Mouse (Mus musculus): ENCODE data around the gene Nuak1. TPM values are rescaled to one million over a fixed set of nuclear protein-coding genes. Genes with fewer than 3 reads are reported as not detected.
"Not testable (repeated sequence)": the region's sequence is repeated elsewhere in the genome, so short reads cannot be mapped to it uniquely, and the experiment has no call there.

The Nuak1 gene
- polyA plus RNA-seq (2015; fragmentation: Nextera tagmentation; extraction: Ambion mirVana), result 5.5 and 5.6 TPM in 2 replicates

GRCm38 (mm10) chr10:84440541-84441433 is at the start of gene Nuak1:
Nuak1 (minus strand) TSS chr10:84440597.
- H3K27me3 ChIP-seq (ENCODE audit: control insufficient read depth, insufficient read depth, low read depth, low read length), result no peaks in the 10 kb centered on the region
- peaks cover 33% of the 10 kb centered on the region for H3K4me1 ChIP-seq (ENCODE audit: control insufficient read depth, insufficient read depth, low read length)
- under 1% methylated on average over 87 of the region's 94 CpGs for WGBS
- H3K36me3 ChIP-seq (ENCODE audit: control insufficient read depth, insufficient read depth, low read length), result no peaks in the 10 kb centered on the region
- peak within 1 kb of the TSS; percentile 83 for H3K4me3 ChIP-seq (ENCODE audit: low read depth, low read length)
- peak within 1 kb of the TSS; percentile 93 for H3K27ac ChIP-seq (ENCODE audit: low read length)
- peak; percentile 90 for ATAC-seq
- no peaks in the 10 kb centered on the region for H3K9me3 ChIP-seq (replicated peaks; ENCODE audit: control insufficient read depth, low read length, poor library complexity, severe bottlenecking)
- H3K4me2 ChIP-seq (ENCODE audit: low read length), result peak within 1 kb of the TSS; percentile 97
- H3K9ac ChIP-seq (ENCODE audit: low read depth, low read length), result peak within 1 kb of the TSS; percentile 99

GRCm38 (mm10) chr10:84490115-84490514 is 49.7 kb upstream of the Nuak1 start:
- Histone ChIP-seq H3K4me3 (ENCODE audit: low read depth, low read length) (no peak overlapping the region), H3K36me3 (ENCODE audit: control insufficient read depth, insufficient read depth, low read length) (no peaks in the 10 kb centered on the region), H3K27me3 (ENCODE audit: control insufficient read depth, insufficient read depth, low read depth, low read length) (no peaks in the 10 kb centered on the region), H3K9ac (ENCODE audit: low read depth, low read length) (no peak overlapping the region), H3K9me3 (replicated peaks; ENCODE audit: control insufficient read depth, low read length, poor library complexity, severe bottlenecking) (no peaks in the 10 kb centered on the region), H3K4me2 (ENCODE audit: low read length) (no peak overlapping the region), H3K27ac (ENCODE audit: low read length) (no peak overlapping the region), H3K4me1 (ENCODE audit: control insufficient read depth, insufficient read depth, low read length) (no peaks in the 10 kb centered on the region)
- WGBS, result 91% methylated on average over 5 of the region's 5 CpGs
- ATAC-seq, result no peak

- no peak overlapping the region for H3K4me3 ChIP-seq (ENCODE audit: low read depth, low read length)
- no peak overlapping the region for H3K9ac ChIP-seq (ENCODE audit: low read depth, low read length)
- no peak for ATAC-seq
- H3K9me3 ChIP-seq (replicated peaks; ENCODE audit: control insufficient read depth, low read length, poor library complexity, severe bottlenecking), result no peaks in the 10 kb centered on the region
- H3K27me3 ChIP-seq (ENCODE audit: control insufficient read depth, insufficient read depth, low read depth, low read length), result no peaks in the 10 kb centered on the region
- no peaks in the 10 kb centered on the region for H3K36me3 ChIP-seq (ENCODE audit: control insufficient read depth, insufficient read depth, low read length)
- 39% methylated on average over 6 of the region's 6 CpGs for WGBS
- no peak overlapping the region for H3K4me2 ChIP-seq (ENCODE audit: low read length)
- no peaks in the 10 kb centered on the region for H3K4me1 ChIP-seq (ENCODE audit: control insufficient read depth, insufficient read depth, low read length)
- no peak overlapping the region for H3K27ac ChIP-seq (ENCODE audit: low read length)
Observed at GRCm38 (mm10) chr10:84488315-84488714, 47.9 kb upstream of the Nuak1 start.

GRCm38 (mm10) chr10:84484661-84485060 is 44.3 kb upstream of the Nuak1 start:
- Histone ChIP-seq H3K36me3 (ENCODE audit: control insufficient read depth, insufficient read depth, low read length) (no peaks in the 10 kb centered on the region), H3K4me2 (ENCODE audit: low read length) (no peak overlapping the region), H3K4me3 (ENCODE audit: low read depth, low read length) (no peak overlapping the region), H3K27me3 (ENCODE audit: control insufficient read depth, insufficient read depth, low read depth, low read length) (no peaks in the 10 kb centered on the region), H3K4me1 (ENCODE audit: control insufficient read depth, insufficient read depth, low read length) (no peaks in the 10 kb centered on the region; the same call in 1 of the 2 replicates), H3K9ac (ENCODE audit: low read depth, low read length) (no peak overlapping the region), H3K27ac (ENCODE audit: low read length) (no peak overlapping the region), H3K9me3 (replicated peaks; ENCODE audit: control insufficient read depth, low read length, poor library complexity, severe bottlenecking) (no peaks in the 10 kb centered on the region)
- no peak for ATAC-seq
- 50% methylated on average over 1 of the region's 1 CpGs for WGBS

- Histone ChIP-seq H3K4me3 (ENCODE audit: low read depth, low read length) (no peak overlapping the region), H3K4me1 (ENCODE audit: control insufficient read depth, insufficient read depth, low read length) (no peaks in the 10 kb centered on the region; the same call in 1 of the 2 replicates), H3K36me3 (ENCODE audit: control insufficient read depth, insufficient read depth, low read length) (no peaks in the 10 kb centered on the region), H3K27me3 (ENCODE audit: control insufficient read depth, insufficient read depth, low read depth, low read length) (no peaks in the 10 kb centered on the region), H3K4me2 (ENCODE audit: low read length) (no peak overlapping the region), H3K27ac (ENCODE audit: low read length) (no peak overlapping the region), H3K9ac (ENCODE audit: low read depth, low read length) (no peak overlapping the region), H3K9me3 (replicated peaks; ENCODE audit: control insufficient read depth, low read length, poor library complexity, severe bottlenecking) (no peaks in the 10 kb centered on the region)
- no peak for ATAC-seq
- 77% methylated on average over 3 of the region's 3 CpGs for WGBS
Observed at GRCm38 (mm10) chr10:84483553-84483952, 43.2 kb upstream of the Nuak1 start.

GRCm38 (mm10) chr10:84483069-84483468 is 42.7 kb upstream of the Nuak1 start:
- no peak for ATAC-seq
- Histone ChIP-seq H3K4me3 (ENCODE audit: low read depth, low read length) (no peak overlapping the region), H3K9me3 (replicated peaks; ENCODE audit: control insufficient read depth, low read length, poor library complexity, severe bottlenecking) (no peaks in the 10 kb centered on the region), H3K4me2 (ENCODE audit: low read length) (no peak overlapping the region), H3K27ac (ENCODE audit: low read length) (no peak overlapping the region), H3K9ac (ENCODE audit: low read depth, low read length) (no peak overlapping the region), H3K4me1 (ENCODE audit: control insufficient read depth, insufficient read depth, low read length) (no peaks in the 10 kb centered on the region; the same call in 1 of the 2 replicates), H3K27me3 (ENCODE audit: control insufficient read depth, insufficient read depth, low read depth, low read length) (no peaks in the 10 kb centered on the region), H3K36me3 (ENCODE audit: control insufficient read depth, insufficient read depth, low read length) (no peaks in the 10 kb centered on the region)
- 81% methylated on average over 2 of the region's 2 CpGs for WGBS

GRCm38 (mm10) chr10:84482418-84482817 is 42.0 kb upstream of the Nuak1 start:
- H3K4me3 ChIP-seq (ENCODE audit: low read depth, low read length); H3K27me3 ChIP-seq (ENCODE audit: control insufficient read depth, insufficient read depth, low read depth, low read length); H3K9ac ChIP-seq (ENCODE audit: low read depth, low read length); ATAC-seq; H3K27ac ChIP-seq (ENCODE audit: low read length); H3K9me3 ChIP-seq (replicated peaks; ENCODE audit: control insufficient read depth, low read length, poor library complexity, severe bottlenecking); H3K4me1 ChIP-seq (ENCODE audit: control insufficient read depth, insufficient read depth, low read length); H3K36me3 ChIP-seq (ENCODE audit: control insufficient read depth, insufficient read depth, low read length); H3K4me2 ChIP-seq (ENCODE audit: low read length): not testable (repeated sequence)
- WGBS, result 93% methylated on average over 15 of the region's 15 CpGs

- no peak for ATAC-seq
- Histone ChIP-seq H3K9me3 (replicated peaks; ENCODE audit: control insufficient read depth, low read length, poor library complexity, severe bottlenecking) (no peaks in the 10 kb centered on the region), H3K27ac (ENCODE audit: low read length) (peak overlapping the region; percentile 11; the same call in 1 of the 2 replicates), H3K27me3 (ENCODE audit: control insufficient read depth, insufficient read depth, low read depth, low read length) (no peaks in the 10 kb centered on the region), H3K4me2 (ENCODE audit: low read length) (no peak overlapping the region), H3K36me3 (ENCODE audit: control insufficient read depth, insufficient read depth, low read length) (no peaks in the 10 kb centered on the region), H3K4me3 (ENCODE audit: low read depth, low read length) (no peak overlapping the region), H3K9ac (ENCODE audit: low read depth, low read length) (no peak overlapping the region), H3K4me1 (ENCODE audit: control insufficient read depth, insufficient read depth, low read length) (peaks cover 3% of the 10 kb centered on the region; the same call in 1 of the 2 replicates)
- WGBS, result 65% methylated on average over 5 of the region's 5 CpGs
Observed at GRCm38 (mm10) chr10:84481327-84481671, 40.9 kb upstream of the Nuak1 start.

- Histone ChIP-seq H3K27ac (ENCODE audit: low read length) (peak overlapping the region; percentile 11; the same call in 1 of the 2 replicates), H3K9me3 (replicated peaks; ENCODE audit: control insufficient read depth, low read length, poor library complexity, severe bottlenecking) (no peaks in the 10 kb centered on the region), H3K27me3 (ENCODE audit: control insufficient read depth, insufficient read depth, low read depth, low read length) (no peaks in the 10 kb centered on the region), H3K36me3 (ENCODE audit: control insufficient read depth, insufficient read depth, low read length) (no peaks in the 10 kb centered on the region), H3K4me3 (ENCODE audit: low read depth, low read length) (no peak overlapping the region), H3K9ac (ENCODE audit: low read depth, low read length) (no peak overlapping the region), H3K4me1 (ENCODE audit: control insufficient read depth, insufficient read depth, low read length) (peaks cover 3% of the 10 kb centered on the region; the same call in 1 of the 2 replicates), H3K4me2 (ENCODE audit: low read length) (no peak overlapping the region)
- 64% methylated on average over 8 of the region's 8 CpGs for WGBS
- ATAC-seq, result no peak
Observed at GRCm38 (mm10) chr10:84480667-84481326, 40.4 kb upstream of the Nuak1 start.
